Mouse (Mus musculus) Patski (cell line): ENCODE data around the gene Pigv. TPM values are rescaled to one million over a fixed set of nuclear protein-coding genes. Genes with fewer than 3 reads are reported as not detected.

Experiments
- ATAC-seq: fragments of 100-300 bp; one replicate; pipeline ENCODE4 v1.8.0; 2021
- CTCF ChIA-PET: fragments of 350-600 bp; sonication (Branson Sonifier 250); formaldehyde crosslinking; loops from one replicate; lab custom pipeline; 2022; ENCODE audit warnings: inconsistent platforms; lab: Charles Lee
- POLR2A ChIA-PET: fragments of 350-600 bp; sonication (Branson Sonifier 250); formaldehyde crosslinking; loops from one replicate; lab custom pipeline; 2022; ENCODE audit warnings: antibody characterized with exemption, inconsistent platforms; lab: Charles Lee
- DNase-seq: peaks from one replicate; pipeline ENCODE4 v3.0.0-alpha.2; 2011; ENCODE audit warnings: low read depth, low spot score
- H3K27me3 ChIP-seq: fragments of 371-371 bp; one replicate; pipeline ENCODE4 v1.5.1; 2021
- CTCF ChIP-seq: fragments of 100-300 bp; IDR thresholded peaks from one replicate; pipeline ENCODE4 v1.5.1; 2021
- in situ Hi-C: fragments of 300-500 bp; cut with MboI; formaldehyde crosslinking; loops from 3 replicates; pipeline ENCODE4 v1.11.1; 2018; ENCODE audit warnings: low pct_unique_long_range_greater_than_20kb, mixed read lengths
- polyA plus RNA-seq: library from polyadenylated mRNA; unstranded; gene quantifications from one replicate; pipeline ENCODE4 v1.2.3, GENCODE M21; 2021

Gene Pigv
- polyA plus RNA-seq, 1 experiment from 2014 or later = 6.9 TPM

- CTCF ChIA-PET = interaction anchor here (1.2 to 2.0 kb wide), 3 partner anchors 11 to 38 kb away, joined by 6 to 11 read pairs (median 6); partner anchors contain the start of gene Zdhhc18
- in situ Hi-C loops = no loop called here
- no peaks in the 10 kb centered on the region for H3K27me3 ChIP-seq
- DNase-seq (no peak), ATAC-seq (no peak)
- POLR2A ChIA-PET = interaction anchor here (0.8 kb wide), 1 partner anchor 9 kb away, joined by 3 read pairs; no protein-coding TSS in a partner anchor
- no peak for TF ChIP-seq CTCF
Observed at GRCm38 (mm10) chr4:133631071-133631768, 41.2 kb downstream of the Pigv start.

GRCm38 (mm10) chr4:133630326-133630920, 42.0 kb downstream of the Pigv start:
- H3K27me3 ChIP-seq = no peaks in the 10 kb centered on the region
- TF ChIP-seq CTCF = no peak
- ChIA-PET CTCF (no interaction called here), POLR2A (interaction anchor here (0.8 kb wide), 1 partner anchor 9 kb away, joined by 3 read pairs; no protein-coding TSS in a partner anchor)
- no peak for DNase-seq
- in situ Hi-C loops = no loop called here
- no peak for ATAC-seq

GRCm38 (mm10) chr4:133629191-133629590, 43.3 kb downstream of the Pigv start:
- in situ Hi-C loops = no loop called here
- no peak for TF ChIP-seq CTCF
- ChIA-PET POLR2A (no interaction called here), CTCF (interaction anchor here (1.4 to 1.6 kb wide), 2 partner anchors 20 to 21 kb away, joined by 3 to 4 read pairs; partner anchors contain the start of gene Zdhhc18)
- no peaks in the 10 kb centered on the region for H3K27me3 ChIP-seq
- ATAC-seq = no peak
- no peak for DNase-seq

GRCm38 (mm10) chr4:133628517-133628916, 43.9 kb downstream of the Pigv start:
- H3K27me3 ChIP-seq = no peaks in the 10 kb centered on the region
- POLR2A ChIA-PET = no interaction called here
- in situ Hi-C loops = no loop called here
- no peak for TF ChIP-seq CTCF
- CTCF ChIA-PET = interaction anchor here (1.4 to 1.6 kb wide), 2 partner anchors 19 to 21 kb away, joined by 3 to 4 read pairs; partner anchors contain the start of gene Zdhhc18
- ATAC-seq (no peak), DNase-seq (no peak)

- ATAC-seq = no peak
- DNase-seq = no peak
- in situ Hi-C loops = no loop called here
- no peak for TF ChIP-seq CTCF
- ChIA-PET POLR2A (no interaction called here), CTCF (interaction anchor here (1.3 kb wide), 1 partner anchor 23 kb away, joined by 3 read pairs; no protein-coding TSS in a partner anchor)
- H3K27me3 ChIP-seq = no peaks in the 10 kb centered on the region
Observed at GRCm38 (mm10) chr4:133627039-133627438, 45.4 kb downstream of the Pigv start.

- no peak for TF ChIP-seq CTCF
- ChIA-PET POLR2A (no interaction called here), CTCF (interaction anchor here (1.3 kb wide), 1 partner anchor 22 kb away, joined by 3 read pairs; no protein-coding TSS in a partner anchor)
- in situ Hi-C loops = no loop called here
- DNase-seq = no peak
- ATAC-seq = no peak
- H3K27me3 ChIP-seq = no peaks in the 10 kb centered on the region
Observed at GRCm38 (mm10) chr4:133626621-133627020, 45.8 kb downstream of the Pigv start.

GRCm38 (mm10) chr4:133626221-133626620, 46.2 kb downstream of the Pigv start:
- ChIA-PET POLR2A (no interaction called here), CTCF (interaction anchor here (1.1 to 1.4 kb wide), 3 partner anchors 22 to 35 kb away, joined by 3 read pairs; partner anchors contain the start of gene Zdhhc18)
- no peak for ATAC-seq
- TF ChIP-seq CTCF = no peak
- no peak for DNase-seq
- H3K27me3 ChIP-seq = no peaks in the 10 kb centered on the region
- in situ Hi-C loops = no loop called here

- ChIA-PET CTCF (interaction anchor here (1.1 to 1.4 kb wide), 4 partner anchors 21 to 34 kb away, joined by 3 read pairs; partner anchors contain the start of gene Zdhhc18), POLR2A (no interaction called here)
- DNase-seq = peak; percentile 98
- in situ Hi-C loops = no loop called here
- TF ChIP-seq CTCF = no peak
- no peaks in the 10 kb centered on the region for H3K27me3 ChIP-seq
- peak; percentile 76 for ATAC-seq
Observed at GRCm38 (mm10) chr4:133625621-133626071, 46.8 kb downstream of the Pigv start.

- no peak for ATAC-seq
- TF ChIP-seq CTCF = no peak
- in situ Hi-C loops = no loop called here
- ChIA-PET POLR2A (no interaction called here), CTCF (interaction anchor here (1.1 to 1.4 kb wide), 2 partner anchors 25 to 34 kb away, joined by 3 read pairs; no protein-coding TSS in a partner anchor)
- DNase-seq = no peak
- H3K27me3 ChIP-seq = no peaks in the 10 kb centered on the region
Observed at GRCm38 (mm10) chr4:133624830-133625229, 47.6 kb downstream of the Pigv start.

GRCm38 (mm10) chr4:133622161-133622695, 50.2 kb downstream of the Pigv start:
- no peak for DNase-seq

More at GRCm38 (mm10) chr4:133622161-133622695, 50.2 kb downstream of the Pigv start:
- no peak for TF ChIP-seq CTCF
- ChIA-PET POLR2A (interaction anchor here (0.6 to 0.8 kb wide), 2 partner anchors 9 to 51 kb away, joined by 3 to 5 read pairs; no protein-coding TSS in a partner anchor), CTCF (no interaction called here)
- in situ Hi-C loops = no loop called here
- H3K27me3 ChIP-seq = no peaks in the 10 kb centered on the region
- no peak for ATAC-seq
